Mouse (Mus musculus): ENCODE measurements at regions not wholly inside any gene's neighbourhood (a gene's known extent, or its start where the extent isn't known, plus 50 kb on each side); places are given as distances from the start of the nearest gene placed in this dataset.

- no peaks in the 10 kb centered on the region for H3K36me3 ChIP-seq (replicated peaks in 1 of 2; ENCODE audit: control insufficient read depth in 1 of 2, insufficient read depth in 1 of 2, low read length in 1 of 2)
- TF ChIP-seq CTCF (conservative IDR thresholded peaks at IDR 0.05 in 1 of 2, IDR thresholded peaks at IDR 0.05 in 1 of 2; ENCODE audit: low read depth in 2 of 2, low read length in 2 of 2) (no peak), ZNF384 (IDR thresholded peaks at IDR 0.05; ENCODE audit: low read depth, low read length) (no peak), NELFE (IDR thresholded peaks at IDR 0.05; ENCODE audit: low read depth, low read length) (no peak), ZMIZ1 (IDR thresholded peaks at IDR 0.05; ENCODE audit: low read depth, low read length) (no peak), UBTF (IDR thresholded peaks at IDR 0.05; ENCODE audit: low read depth, low read length) (no peak), TCF12 (IDR thresholded peaks at IDR 0.05; ENCODE audit: low read depth, low read length) (no peak), SMC3 (IDR thresholded peaks at IDR 0.05; ENCODE audit: low read depth, low read length) (no peak), RAD21 (IDR thresholded peaks at IDR 0.05; ENCODE audit: low read depth, low read length) (no peak), RCOR1 (conservative IDR thresholded peaks at IDR 0.05; ENCODE audit: low read depth, low read length) (no peak), BHLHE40 (IDR thresholded peaks at IDR 0.05; ENCODE audit: low read depth, low read length) (no peak), MXI1 (IDR thresholded peaks at IDR 0.05; ENCODE audit: low read depth, low read length) (no peak), E2F4 (IDR thresholded peaks at IDR 0.05; ENCODE audit: insufficient replicate concordance, low read depth, low read length) (no peak), MYC (IDR thresholded peaks at IDR 0.05; ENCODE audit: low read depth, low read length) (no peak), CHD2 (IDR thresholded peaks at IDR 0.05; ENCODE audit: low read length) (no peak), CHD1 (IDR thresholded peaks at IDR 0.05; ENCODE audit: low read depth, low read length) (no peak), NRF1 (IDR thresholded peaks at IDR 0.05; ENCODE audit: low read depth, low read length) (no peak)
- H3K4me1 ChIP-seq (ENCODE audit: control insufficient read depth in 1 of 2, insufficient read depth in 2 of 2), result no peaks in the 10 kb centered on the region
- no peaks in the 10 kb centered on the region for H3K79me2 ChIP-seq (replicated peaks; ENCODE audit: control insufficient read depth, extremely low read depth, insufficient read depth, poor library complexity, severe bottlenecking)
- no peak overlapping the region for H3K27ac ChIP-seq (ENCODE audit: insufficient read depth, low read depth)
- in situ Hi-C loops (cut with MboI; ENCODE audit: low pct_ligation_motif_present, low pct_unique_long_range_greater_than_20kb, low sequenced_read_pairs), result no loop called here
- H3K4me2 ChIP-seq (ENCODE audit: insufficient read depth, low read depth, poor library complexity, severe bottlenecking), result no peak overlapping the region
- dilution Hi-C loops (cut with MboI; ENCODE audit: extremely low pct_ligation_motif_present, extremely low pct_unique_long_range_greater_than_20kb, low sequenced_read_pairs), result no loop called here
- no peak overlapping the region for H3K4me3 ChIP-seq (replicated peaks in 1 of 3; ENCODE audit: low read depth in 2 of 3, low read length in 2 of 3, poor library complexity in 1 of 3)
- no peaks in the 10 kb centered on the region for H3K27me3 ChIP-seq (replicated peaks)
- peaks cover 51% of the 10 kb centered on the region for H3K9me3 ChIP-seq (replicated peaks; ENCODE audit: low read length)
- no peak for DNase-seq (ENCODE audit: extremely low read depth)
- H3K9ac ChIP-seq (ENCODE audit: insufficient read depth, low read depth), result no peak overlapping the region
These were observed 561.0 kb downstream of the Dok5 start for GRCm38 (mm10) chr2:171292579-171292978.

DNA sequence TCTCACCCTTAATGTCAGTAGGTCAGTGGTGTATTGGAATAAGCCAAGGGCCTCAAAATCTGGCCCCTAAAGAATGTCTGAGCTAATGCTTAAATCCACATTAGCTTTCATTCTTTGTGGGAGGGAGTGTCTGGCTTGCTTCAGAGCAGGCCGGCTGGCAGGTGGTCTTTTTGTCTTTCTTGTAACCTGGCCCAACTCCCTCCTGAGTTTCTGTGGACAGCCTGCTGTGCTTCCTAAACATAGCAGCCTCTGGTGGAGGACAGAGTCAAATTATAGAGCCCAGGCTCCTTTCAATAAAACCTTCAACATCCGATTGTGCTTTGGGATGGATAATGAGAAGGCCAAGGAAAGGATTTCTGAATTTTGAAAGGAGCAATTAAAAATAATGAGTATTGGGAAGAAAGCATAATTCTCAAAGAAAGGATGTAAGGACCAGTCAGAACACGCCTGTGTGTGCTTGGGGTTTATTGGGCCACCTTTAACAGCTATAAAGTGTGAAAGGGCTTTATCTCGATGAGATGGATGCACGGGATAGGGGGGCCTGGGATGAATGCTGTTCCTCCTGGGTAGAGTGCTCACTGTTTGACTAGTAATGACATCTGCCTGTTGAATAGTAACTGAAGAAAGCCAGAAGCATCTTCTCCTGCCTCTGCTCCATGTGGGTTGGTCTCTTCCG is 554.2 kb downstream of the Dok5 start:
- Histone ChIP-seq H3K4me3 (replicated peaks in 1 of 3; ENCODE audit: low read depth in 2 of 3, low read length in 2 of 3, poor library complexity in 1 of 3) (no peak overlapping the region), H3K4me2 (ENCODE audit: insufficient read depth, low read depth, poor library complexity, severe bottlenecking) (no peak overlapping the region), H3K36me3 (replicated peaks in 1 of 2; ENCODE audit: control insufficient read depth in 1 of 2, insufficient read depth in 1 of 2, low read length in 1 of 2) (no peaks in the 10 kb centered on the region), H3K9ac (ENCODE audit: insufficient read depth, low read depth) (no peak overlapping the region), H3K79me2 (replicated peaks; ENCODE audit: control insufficient read depth, extremely low read depth, insufficient read depth, poor library complexity, severe bottlenecking) (no peaks in the 10 kb centered on the region), H3K27me3 (replicated peaks) (no peaks in the 10 kb centered on the region), H3K4me1 (ENCODE audit: control insufficient read depth in 1 of 2, insufficient read depth in 2 of 2) (no peaks in the 10 kb centered on the region), H3K27ac (ENCODE audit: insufficient read depth, low read depth) (no peak overlapping the region), H3K9me3 (replicated peaks; ENCODE audit: low read length) (peaks cover 59% of the 10 kb centered on the region)
- dilution Hi-C loops (cut with MboI; ENCODE audit: extremely low pct_ligation_motif_present, extremely low pct_unique_long_range_greater_than_20kb, low sequenced_read_pairs), result no loop called here
- DNase-seq (ENCODE audit: extremely low read depth), result no peak
- in situ Hi-C loops (cut with MboI; ENCODE audit: low pct_ligation_motif_present, low pct_unique_long_range_greater_than_20kb, low sequenced_read_pairs), result no loop called here
- TF ChIP-seq ETS1 (conservative IDR thresholded peaks at IDR 0.05; ENCODE audit: low read depth, low read length) (no peak), GABPA (IDR thresholded peaks at IDR 0.05; ENCODE audit: insufficient replicate concordance, low read depth, low read length) (no peak), BHLHE40 (IDR thresholded peaks at IDR 0.05; ENCODE audit: low read depth, low read length) (no peak), MXI1 (IDR thresholded peaks at IDR 0.05; ENCODE audit: low read depth, low read length) (no peak), NRF1 (IDR thresholded peaks at IDR 0.05; ENCODE audit: low read depth, low read length) (no peak), HCFC1 (IDR thresholded peaks at IDR 0.05; ENCODE audit: low read depth, low read length) (no peak), ZKSCAN1 (IDR thresholded peaks at IDR 0.05; ENCODE audit: borderline replicate concordance, low read depth, low read length) (no peak), PAX5 (IDR thresholded peaks at IDR 0.05; ENCODE audit: low read length) (no peak), USF2 (conservative IDR thresholded peaks at IDR 0.05; ENCODE audit: low read depth, low read length) (no peak), SMC3 (IDR thresholded peaks at IDR 0.05; ENCODE audit: low read depth, low read length) (no peak), CTCF (conservative IDR thresholded peaks at IDR 0.05 in 1 of 2, IDR thresholded peaks at IDR 0.05 in 1 of 2; ENCODE audit: low read depth in 2 of 2, low read length in 2 of 2) (no peak), MAFK (IDR thresholded peaks at IDR 0.05; ENCODE audit: insufficient replicate concordance, low read length) (no peak), IRF4 (IDR thresholded peaks at IDR 0.05; ENCODE audit: low read depth, low read length) (no peak), E2F4 (IDR thresholded peaks at IDR 0.05; ENCODE audit: insufficient replicate concordance, low read depth, low read length) (no peak)

Data from CH12.LX (cell line).